In the genomic region with DNA sequence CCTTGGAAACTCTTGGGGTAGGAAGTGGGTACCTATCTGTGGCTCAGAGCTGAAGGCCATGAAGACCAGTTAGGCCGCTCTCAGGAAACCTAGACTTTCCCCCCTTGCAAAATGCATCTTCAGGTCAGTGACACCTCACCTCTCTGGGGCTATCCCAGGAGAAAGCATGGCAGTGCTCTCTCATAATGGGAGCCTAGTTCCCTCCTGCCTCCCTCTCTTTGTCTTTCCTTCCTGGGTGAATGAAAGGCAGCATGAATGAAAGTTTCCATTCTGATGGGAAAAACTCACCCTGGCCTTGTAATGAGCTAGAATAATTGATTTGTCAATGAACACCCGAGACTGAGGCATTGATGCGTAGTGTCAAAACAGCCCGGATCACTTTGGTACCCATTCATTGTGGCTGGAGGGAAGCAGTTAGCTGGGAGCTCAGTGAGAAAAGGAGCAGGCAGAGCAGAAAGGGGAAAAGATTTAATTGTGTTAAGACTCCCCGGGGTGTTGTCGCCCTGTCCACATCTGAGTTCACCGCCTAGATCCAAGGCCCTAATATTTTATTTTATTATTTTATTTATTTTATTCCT, we compare ENCODE assay signal across 20 mouse cellular contexts. TPM values are rescaled to one million over a fixed set of nuclear protein-coding genes. Genes with fewer than 3 reads are reported as not detected.
DNase-seq lines count a peak whose midpoint lies in the region; ATAC-seq lines count a peak whose summit lies in the region.
"Had no signal": no experiment of that assay in that cellular context is flagged by ENCODE, and none has a peak within 500 bp of the region (broad histone marks: within the 10 kb centered on the region; RNA-seq: fewer than 3 reads in every experiment).

No protein-coding gene starts in this region.

- peaks cover 34% of the 10 kb centered on the region for H3K4me1 ChIP-seq in midbrain, embryonic 10.5 days
- peaks cover 4% of the 10 kb centered on the region; the same call in 1 of the 2 replicates for H3K4me1 ChIP-seq in midbrain, embryonic 16.5 days (ENCODE audit: control insufficient read depth, insufficient read depth, low read length)
- H3K4me1 ChIP-seq in forebrain, embryonic 10.5 days = peaks cover 41% of the 10 kb centered on the region
- peaks cover 21% of the 10 kb centered on the region for H3K4me1 ChIP-seq in forebrain, embryonic 14.5 days (ENCODE audit: control insufficient read depth, insufficient read depth, low read length)
- H3K4me1 ChIP-seq: embryonic facial prominence, embryonic 15.5 days had no signal

- H3K9me3 ChIP-seq in midbrain, embryonic 10.5 days (replicated peaks) = no peaks in the 10 kb centered on the region
- H3K9me3 ChIP-seq in midbrain, embryonic 16.5 days (replicated peaks; ENCODE audit: control insufficient read depth, low read length, poor library complexity, severe bottlenecking) = no peaks in the 10 kb centered on the region
- no peaks in the 10 kb centered on the region for H3K9me3 ChIP-seq in forebrain, embryonic 10.5 days
- H3K9me3 ChIP-seq in forebrain, embryonic 14.5 days (replicated peaks; ENCODE audit: control insufficient read depth, low read length) = no peaks in the 10 kb centered on the region
- H3K9me3 ChIP-seq: embryonic facial prominence, embryonic 15.5 days had no signal

- H3K4me2 ChIP-seq in midbrain, embryonic 16.5 days (ENCODE audit: low read length) = no peak overlapping the region
- no peak overlapping the region for H3K4me2 ChIP-seq in forebrain, embryonic 14.5 days (ENCODE audit: low read length)
- H3K4me2 ChIP-seq: embryonic facial prominence, embryonic 15.5 days; heart, embryonic 11.5 days; liver, embryonic 11.5 days had no signal

- no peak for DNase-seq in midbrain, embryonic 10.5 days (ENCODE audit: low spot score)
- peak; percentile 54 for DNase-seq in forebrain, embryonic 10.5 days (ENCODE audit: extremely low spot score, low spot score)
- DNase-seq in forebrain, embryonic 14.5 days (ENCODE audit: low spot score) = peak; percentile 87
- DNase-seq in retina, embryonic 14.5 days (ENCODE audit: low spot score) = peak; percentile 40
- DNase-seq in urinary bladder, postnatal 4 days (ENCODE audit: low spot score in 2 of 2) = no peak
- DNase-seq: adrenal gland, adult 2 months; cerebellum, adult 8-10 months; heart, postnatal 14 days; kidney, adult 9 months; kidney, postnatal 25 days; lung, adult 18-20 months; lung, postnatal 14 days had no signal

- ATAC-seq in midbrain, embryonic 16.5 days = no peak
- ATAC-seq in forebrain, embryonic 14.5 days = peak; percentile 86
- no peak for ATAC-seq in monocyte, adult 5-6 weeks (replicated peaks; ENCODE audit: insufficient number of reproducible peaks, low FRiP score, low TSS enrichment, poor library complexity, severe bottlenecking)

- 48% methylated on average over 7 of the region's 7 CpGs for WGBS in midbrain, embryonic 10.5 days
- 25% methylated on average over 7 of the region's 7 CpGs for WGBS in midbrain, embryonic 16.5 days
- WGBS in forebrain, embryonic 10.5 days = 24% methylated on average over 7 of the region's 7 CpGs
- WGBS in forebrain, embryonic 14.5 days = 6% methylated on average over 7 of the region's 7 CpGs

- H3K9ac ChIP-seq in midbrain, embryonic 16.5 days (ENCODE audit: low read depth, low read length) = no peak overlapping the region
- H3K9ac ChIP-seq in forebrain, embryonic 14.5 days (ENCODE audit: low read length) = no peak overlapping the region
- H3K9ac ChIP-seq: embryonic facial prominence, embryonic 15.5 days had no signal

- peaks cover 5% of the 10 kb centered on the region; the same call in 1 of the 2 replicates for H3K27me3 ChIP-seq in midbrain, embryonic 10.5 days (ENCODE audit: low read depth, poor library complexity, severe bottlenecking)
- H3K27me3 ChIP-seq in midbrain, embryonic 16.5 days (ENCODE audit: control insufficient read depth, insufficient read depth, low read depth, low read length) = no peaks in the 10 kb centered on the region
- no peaks in the 10 kb centered on the region; the same call in 1 of the 2 replicates for H3K27me3 ChIP-seq in forebrain, embryonic 10.5 days (ENCODE audit: poor library complexity, severe bottlenecking)
- H3K27me3 ChIP-seq in forebrain, embryonic 14.5 days (replicated peaks; ENCODE audit: control insufficient read depth, insufficient read depth, low read length) = no peaks in the 10 kb centered on the region
- H3K27me3 ChIP-seq: embryonic facial prominence, embryonic 15.5 days had no signal

- no peak overlapping the region for H3K4me3 ChIP-seq in midbrain, embryonic 10.5 days
- no peak overlapping the region for H3K4me3 ChIP-seq in midbrain, embryonic 16.5 days (ENCODE audit: low read depth, low read length)
- no peak overlapping the region for H3K4me3 ChIP-seq in forebrain, embryonic 10.5 days
- no peak overlapping the region for H3K4me3 ChIP-seq in forebrain, embryonic 14.5 days (ENCODE audit: low read depth, low read length)
- H3K4me3 ChIP-seq: embryonic facial prominence, embryonic 15.5 days; myocyte had no signal

- H3K27ac ChIP-seq in midbrain, embryonic 10.5 days (replicated peaks) = peak overlapping the region; percentile 33; the same call in 1 of the 2 replicates
- no peak overlapping the region for H3K27ac ChIP-seq in midbrain, embryonic 16.5 days (ENCODE audit: low read length)
- H3K27ac ChIP-seq in forebrain, embryonic 10.5 days = peak overlapping the region; percentile 81
- H3K27ac ChIP-seq in forebrain, embryonic 14.5 days (ENCODE audit: low read depth, low read length) = peak overlapping the region; percentile 41; the same call in 1 of the 2 replicates
- H3K27ac ChIP-seq: embryonic facial prominence, embryonic 15.5 days had no signal

- no peaks in the 10 kb centered on the region for H3K36me3 ChIP-seq in midbrain, embryonic 10.5 days
- no peaks in the 10 kb centered on the region for H3K36me3 ChIP-seq in midbrain, embryonic 16.5 days (ENCODE audit: control insufficient read depth, insufficient read depth, low read length)
- H3K36me3 ChIP-seq in forebrain, embryonic 10.5 days (replicated peaks) = no peaks in the 10 kb centered on the region
- H3K36me3 ChIP-seq in forebrain, embryonic 14.5 days (ENCODE audit: control insufficient read depth, insufficient read depth, low read length) = no peaks in the 10 kb centered on the region
- H3K36me3 ChIP-seq: embryonic facial prominence, embryonic 15.5 days had no signal

RNA-seq across cellular contexts. Expression of a gene that starts 42.7 kb away (rescaled TPM):
- polyA plus RNA-seq in midbrain, embryonic 10.5 days (2016; fragmentation: Nextera tagmentation; extraction: Ambion mirVana) = 2.1 and 3.3 TPM in 2 replicates
- 3.0 and 4.1 TPM in 2 replicates for polyA plus RNA-seq in midbrain, embryonic 16.5 days (2015; fragmentation: Nextera tagmentation; extraction: Ambion mirVana)
- polyA plus RNA-seq in forebrain, embryonic 10.5 days (2016; fragmentation: Nextera tagmentation; extraction: Ambion mirVana) = 3.5 and 3.6 TPM in 2 replicates
- polyA plus RNA-seq in forebrain, embryonic 14.5 days (2014; fragmentation: Nextera tagmentation; extraction: Ambion mirVana) = 3.7 and 4.2 TPM in 2 replicates
- total RNA-seq in monocyte, adult 5-6 weeks (2017) = not detected in 3 replicates
- total RNA-seq: megakaryocyte, adult 5-6 weeks; neutrophil, adult 5-6 weeks had no signal

Comparison
In these comparisons a context has a peak if more than half of its experiments do, and no peak if none do; other contexts are left out.
1. DNase-seq: peak in forebrain, embryonic 10.5 days (single experiment), forebrain, embryonic 14.5 days (single experiment) and retina, embryonic 14.5 days (single experiment); none in midbrain, embryonic 10.5 days (single experiment) and urinary bladder, postnatal 4 days (0 of 2).